Mouse (Mus musculus) small intestine, adult 2 months (tissue): ENCODE data around the gene Prrt1. TPM values are rescaled to one million over a fixed set of nuclear protein-coding genes. Genes with fewer than 3 reads are reported as not detected.

Source experiments
- H3K27ac ChIP-seq: fragments of 200-500 bp; 2 replicates; pipeline ENCODE4 v1.5.1; 2012; ENCODE audit warnings: low read depth, low read length, control low read depth, inconsistent platforms; ENCODE audit not compliant: insufficient read depth
- H3K27me3 ChIP-seq: fragments of 200-500 bp; 2 replicates; pipeline ENCODE4 v1.6.1; 2012; ENCODE audit warnings: mild to moderate bottlenecking, moderate library complexity, low read length, inconsistent platforms; ENCODE audit not compliant: control insufficient read depth, insufficient read depth
- H3K36me3 ChIP-seq: fragments of 200-500 bp; 2 replicates; pipeline ENCODE4 v1.6.1; 2012; ENCODE audit warnings: mild to moderate bottlenecking, low read length, control low read depth, inconsistent platforms; ENCODE audit not compliant: control insufficient read depth, insufficient read depth
- H3K4me1 ChIP-seq: fragments of 200-500 bp; 2 replicates; pipeline ENCODE4 v1.6.1; 2012; ENCODE audit warnings: low read length, inconsistent platforms, mixed read lengths; ENCODE audit not compliant: control insufficient read depth, insufficient read depth, insufficient read length
- H3K4me3 ChIP-seq: fragments of 200-500 bp; 2 replicates; pipeline ENCODE4 v1.5.1; 2012; ENCODE audit warnings: low read depth, mild to moderate bottlenecking, control low read depth, inconsistent platforms, low read length, moderate library complexity
- CTCF ChIP-seq: fragments of 200-500 bp; IDR thresholded peaks from 2 replicates; pipeline ENCODE4 v1.5.1; 2012; ENCODE audit warnings: low read depth, mild to moderate bottlenecking, control low read depth, inconsistent platforms, low read length, moderate library complexity, mixed read lengths; ENCODE audit not compliant: insufficient replicate concordance, insufficient read length; ENCODE audit errors: extremely low read depth
- POLR2A ChIP-seq: fragments of 200-500 bp; IDR thresholded peaks from 2 replicates; pipeline ENCODE4 v1.6.1; 2012; ENCODE audit warnings: low read depth, mild to moderate bottlenecking, control low read depth, inconsistent platforms, low read length, moderate library complexity
- WGBS: fragments of 180-500 bp; shearing (Covaris S2); methylation state at CpG from one replicate; pipeline ENCODE4 v1.1.7; 2018; 5-methylcytosine and 5-hydroxymethylcytosine counted together
- polyA plus RNA-seq: library from polyadenylated mRNA; depleted of rRNA; stranded (reverse); fragments of >200 nt; gene quantifications from 2 replicates; pipeline ENCODE4 v1.2.3, GENCODE M21; 2012

Gene Prrt1
- polyA plus RNA-seq, 1 experiment: 8.0 TPM

DNA sequence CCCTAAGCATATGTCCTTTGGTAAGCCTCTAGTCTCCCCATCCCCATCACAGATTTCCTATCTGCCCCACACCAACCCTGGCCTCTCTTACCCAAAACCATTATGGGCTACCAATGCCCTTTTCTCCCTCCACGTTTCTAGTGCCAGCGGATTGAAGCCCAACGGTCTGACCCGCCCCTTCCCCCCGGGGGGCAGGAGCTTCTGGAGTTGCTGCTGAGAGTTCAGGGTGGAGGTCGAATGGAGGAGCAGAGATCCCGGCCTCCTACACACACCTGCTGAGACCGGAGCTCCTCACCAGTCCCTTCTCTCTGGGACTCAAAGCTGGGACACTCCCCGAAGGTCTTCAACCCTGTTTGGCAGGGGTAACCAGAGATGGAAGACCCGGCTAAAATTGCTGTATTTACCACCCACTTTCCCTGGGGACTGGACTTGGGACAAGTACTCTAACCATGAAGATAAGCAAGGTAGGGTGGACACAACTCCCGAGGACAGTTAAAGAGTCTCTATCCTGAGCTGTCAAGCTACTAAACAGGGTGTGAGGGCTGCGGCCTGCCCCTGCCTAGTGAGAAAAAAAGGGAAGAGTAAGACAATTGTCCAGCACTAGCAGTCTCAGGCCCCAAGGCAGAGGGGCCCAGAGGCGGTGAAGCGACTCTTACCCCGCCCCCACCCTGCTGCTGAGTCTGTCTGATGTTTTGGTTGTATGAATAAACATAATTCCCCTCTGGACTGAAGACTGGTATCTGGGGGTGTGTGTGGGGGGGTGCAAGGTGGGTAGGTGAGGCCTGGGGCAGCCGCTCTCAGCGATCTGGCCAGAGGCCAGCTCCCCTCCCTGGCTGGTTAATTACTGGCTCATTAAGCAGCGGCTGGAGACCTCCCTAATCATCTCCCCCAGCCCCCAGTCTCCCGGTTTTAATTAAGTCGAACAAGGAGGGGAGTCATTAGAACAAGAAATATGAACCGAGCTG is 38.0 kb upstream of the Prrt1 start, which contains the start of gene Pbx2:
TSS of gene Pbx2 (plus strand) at position 238 of the 965 bp plus-strand sequence.
- TF ChIP-seq POLR2A (no peak; the same call in 1 of the 2 replicates), CTCF (no peak)
- Histone ChIP-seq H3K27me3 (no peaks in the 10 kb centered on the region), H3K4me1 (peaks cover 22% of the 10 kb centered on the region), H3K36me3 (peaks cover 20% of the 10 kb centered on the region), H3K27ac (peak within 1 kb of the TSS; percentile 80), H3K4me3 (peak within 1 kb of the TSS; percentile 96)
- 13% methylated on average over 21 of the region's 21 CpGs for WGBS

DNA sequence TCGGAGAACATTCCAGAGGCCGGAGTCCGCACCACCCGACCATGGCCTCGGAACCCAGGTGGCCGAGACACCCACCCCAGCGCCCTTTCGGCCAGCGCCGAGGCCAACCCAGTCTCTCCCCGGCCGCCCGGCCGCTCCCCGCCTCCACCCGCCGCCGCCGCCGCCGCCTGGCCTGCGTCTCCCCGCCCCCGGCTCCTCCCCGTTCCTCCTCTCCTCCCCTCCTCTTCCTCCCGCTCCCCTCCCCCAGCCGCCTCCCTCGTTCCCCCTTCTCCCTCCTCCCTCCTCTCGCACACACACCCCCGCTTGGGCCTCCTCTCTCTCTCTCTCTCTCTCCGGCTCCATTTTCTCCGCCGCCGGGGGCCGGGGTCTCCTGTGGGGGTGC is 37.3 kb upstream of the Prrt1 start:
- Histone ChIP-seq H3K4me1 (peaks cover 18% of the 10 kb centered on the region), H3K27me3 (no peaks in the 10 kb centered on the region), H3K4me3 (peak overlapping the region; percentile 96), H3K36me3 (peaks cover 20% of the 10 kb centered on the region), H3K27ac (peak overlapping the region; percentile 48)
- TF ChIP-seq CTCF: no peak
- TF ChIP-seq POLR2A: peak; percentile 77; the same call in 1 of the 2 replicates
- 2% methylated on average over 28 of the region's 35 CpGs for WGBS

DNA sequence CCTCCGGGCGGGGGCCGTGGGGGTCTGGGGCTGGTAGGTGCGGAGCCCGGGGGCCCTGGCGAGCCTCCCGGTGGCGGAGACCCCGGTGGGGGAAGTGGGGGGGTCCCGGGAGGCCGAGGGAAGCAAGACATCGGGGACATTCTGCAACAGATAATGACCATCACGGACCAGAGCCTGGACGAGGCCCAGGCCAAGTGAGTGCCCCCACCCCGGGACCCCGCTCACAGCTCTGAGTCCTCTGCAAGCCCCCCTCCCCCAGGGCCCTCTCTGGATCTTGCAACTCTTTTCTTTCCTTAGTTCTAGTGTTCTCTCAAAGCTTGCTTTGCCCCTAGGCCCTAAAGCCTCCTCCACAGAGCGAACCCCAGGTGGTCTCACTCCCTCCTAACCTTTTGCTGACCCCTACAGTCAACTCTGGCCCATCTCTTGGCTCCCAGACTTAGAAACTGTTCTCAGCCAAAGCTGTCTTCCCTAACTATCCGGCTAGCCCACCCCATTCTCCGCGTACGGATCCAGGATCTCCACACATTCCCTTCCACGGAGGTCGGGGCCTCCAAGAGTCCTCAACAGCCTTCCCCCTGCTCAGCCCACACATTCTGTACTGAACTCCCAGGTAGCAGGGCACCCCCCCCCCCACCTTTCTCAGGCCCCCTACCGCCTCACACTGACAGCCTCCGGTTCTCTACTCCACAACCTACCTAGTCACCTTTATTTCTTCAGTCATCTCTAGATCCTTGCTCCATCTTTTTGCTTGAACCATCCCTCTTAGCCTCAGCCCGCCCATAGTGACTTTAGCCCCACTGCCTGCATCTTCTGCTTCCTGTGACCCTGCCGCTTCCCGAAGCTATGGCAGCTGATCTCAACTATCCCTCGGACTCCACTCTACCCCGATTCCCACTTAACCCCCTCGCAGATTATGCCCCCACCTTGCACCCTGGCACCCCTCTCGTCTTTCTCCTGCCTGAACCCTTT is 36.5 kb upstream of the Prrt1 start:
- peak overlapping the region; percentile 66 for H3K27ac ChIP-seq
- H3K36me3 ChIP-seq: peaks cover 20% of the 10 kb centered on the region
- H3K4me1 ChIP-seq: peaks cover 18% of the 10 kb centered on the region
- TF ChIP-seq CTCF (no peak), POLR2A (no peak)
- 4% methylated on average over 31 of the region's 32 CpGs for WGBS
- peak overlapping the region; percentile 96 for H3K4me3 ChIP-seq
- no peaks in the 10 kb centered on the region for H3K27me3 ChIP-seq

DNA sequence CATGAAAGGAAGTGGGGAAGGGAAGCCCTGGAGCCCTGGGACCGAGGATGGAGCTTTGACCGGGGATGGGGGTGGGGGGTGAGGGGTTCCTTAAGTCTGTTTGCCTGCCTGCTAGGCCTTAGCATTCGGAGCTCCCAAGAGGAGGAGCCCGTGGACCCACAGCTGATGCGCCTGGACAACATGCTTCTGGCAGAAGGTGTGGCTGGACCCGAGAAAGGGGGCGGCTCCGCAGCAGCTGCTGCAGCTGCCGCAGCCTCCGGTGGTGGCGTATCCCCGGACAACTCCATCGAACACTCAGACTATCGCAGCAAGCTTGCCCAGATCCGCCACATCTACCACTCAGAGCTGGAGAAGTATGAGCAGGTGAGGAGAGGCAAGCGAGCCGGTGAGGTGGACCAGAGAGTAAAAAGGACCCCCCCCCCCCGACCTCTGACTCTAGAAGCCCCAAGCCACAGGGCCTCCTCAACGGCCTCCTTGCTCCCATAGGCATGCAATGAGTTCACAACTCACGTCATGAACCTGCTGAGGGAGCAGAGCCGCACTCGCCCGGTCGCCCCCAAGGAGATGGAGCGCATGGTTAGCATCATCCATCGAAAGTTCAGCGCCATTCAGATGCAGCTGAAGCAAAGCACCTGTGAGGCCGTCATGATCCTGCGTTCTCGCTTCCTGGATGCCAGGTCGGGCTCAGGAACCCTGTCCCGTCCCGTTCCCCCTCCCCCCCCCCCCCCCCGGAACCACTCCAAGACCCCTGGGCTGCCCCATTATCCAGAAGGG is 35.4 kb upstream of the Prrt1 start:
- Histone ChIP-seq H3K27me3 (no peaks in the 10 kb centered on the region), H3K4me3 (peak overlapping the region; percentile 96), H3K4me1 (peaks cover 15% of the 10 kb centered on the region), H3K27ac (no peak overlapping the region), H3K36me3 (peaks cover 20% of the 10 kb centered on the region)
- 46% methylated on average over 34 of the region's 34 CpGs for WGBS
- TF ChIP-seq POLR2A (no peak), CTCF (no peak)

DNA sequence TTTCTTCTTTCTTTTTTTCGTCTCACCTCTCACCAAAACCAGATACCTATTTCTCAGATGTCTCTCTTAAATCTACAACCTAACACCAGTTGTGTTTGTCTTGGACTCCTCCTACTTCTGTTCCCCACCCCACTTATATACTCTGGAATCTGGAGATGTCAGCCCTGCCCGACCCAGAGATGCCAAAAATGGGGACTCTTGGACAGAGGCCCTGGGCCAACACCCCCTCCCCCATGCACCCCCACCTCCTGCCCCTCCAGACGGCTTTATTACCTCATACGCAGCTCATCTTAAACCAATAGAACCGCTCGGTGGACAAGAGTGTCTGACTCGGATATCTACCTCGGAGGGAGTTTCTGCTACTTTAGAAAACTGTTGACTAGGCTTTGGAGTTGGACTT is 33.2 kb upstream of the Prrt1 start:
- no peak for TF ChIP-seq CTCF
- TF ChIP-seq POLR2A: no peak
- Histone ChIP-seq H3K4me1 (peaks cover 14% of the 10 kb centered on the region), H3K36me3 (peaks cover 28% of the 10 kb centered on the region), H3K27ac (no peak overlapping the region), H3K27me3 (no peaks in the 10 kb centered on the region), H3K4me3 (no peak overlapping the region)
- whole genome bisulfite sequencing: 75% methylated on average over 8 of the region's 8 CpGs

DNA sequence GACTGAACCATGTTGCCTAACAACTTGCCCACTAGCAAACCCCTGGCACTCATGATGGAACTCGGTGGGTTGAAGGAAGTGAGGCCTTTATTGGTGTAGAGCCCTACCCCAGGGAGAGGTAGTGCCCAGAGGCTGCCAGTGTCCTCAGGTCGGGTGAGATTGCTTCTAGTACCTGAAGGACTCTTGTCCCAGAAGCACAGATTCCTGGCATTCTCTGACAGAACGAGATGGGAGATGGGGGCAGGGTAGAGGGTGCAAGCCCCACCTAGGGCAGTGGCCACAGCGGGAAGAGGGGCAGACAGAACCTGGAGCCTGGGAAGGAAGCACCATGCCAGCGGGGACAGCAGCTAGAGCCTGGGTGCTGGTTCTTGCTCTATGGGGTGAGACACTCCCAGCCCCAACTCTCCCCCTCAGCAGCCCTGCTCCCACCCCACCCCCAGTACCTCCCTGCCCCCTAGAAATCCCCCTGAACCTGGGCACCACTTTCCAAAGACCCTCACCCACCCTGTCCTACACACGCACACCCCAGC is 31.7 kb upstream of the Prrt1 start, which contains the start of gene Ager:
TSS of gene Ager (plus strand) at position 297 of the 530 bp plus-strand sequence.
- Histone ChIP-seq H3K27ac (no peak within 1 kb of the TSS), H3K27me3 (no peaks in the 10 kb centered on the region), H3K4me3 (no peak within 1 kb of the TSS), H3K36me3 (peaks cover 31% of the 10 kb centered on the region), H3K4me1 (peaks cover 11% of the 10 kb centered on the region)
- TF ChIP-seq CTCF (no peak), POLR2A (no peak)
- 19% methylated on average over 6 of the region's 6 CpGs for WGBS
